Mouse (Mus musculus): ENCODE data around the gene Mtch1. TPM values are rescaled to one million over a fixed set of nuclear protein-coding genes. Genes with fewer than 3 reads are reported as not detected.

The Mtch1 gene
- polyA plus RNA-seq, 1 experiment from 2014 or later: 276 TPM

GRCm38 (mm10) chr17:29292996-29293395, 54.7 kb downstream of the Mtch1 start:
- no peaks in the 10 kb centered on the region for H3K27me3 ChIP-seq (replicated peaks)
- ATAC-seq (ENCODE audit: extremely low read depth, insufficient number of reproducible peaks, low FRiP score, low TSS enrichment): no peak
- H3K4me1 ChIP-seq: peaks cover 5% of the 10 kb centered on the region; the same call in 1 of the 2 replicates
- no peak overlapping the region for H3K27ac ChIP-seq (replicated peaks)
- no peak overlapping the region for H3K9ac ChIP-seq
- no peaks in the 10 kb centered on the region for H3K9me3 ChIP-seq
- no peak overlapping the region for H3K4me3 ChIP-seq
- peaks cover 77% of the 10 kb centered on the region for H3K36me3 ChIP-seq
- H3K4me2 ChIP-seq: no peak overlapping the region
- WGBS: 84% methylated on average over 3 of the region's 3 CpGs

GRCm38 (mm10) chr17:29291793-29292192, 55.9 kb downstream of the Mtch1 start:
- ATAC-seq (ENCODE audit: extremely low read depth, insufficient number of reproducible peaks, low FRiP score, low TSS enrichment): no peak
- Histone ChIP-seq H3K4me1 (no peaks in the 10 kb centered on the region), H3K9ac (no peak overlapping the region), H3K9me3 (no peaks in the 10 kb centered on the region), H3K4me2 (no peak overlapping the region), H3K36me3 (peaks cover 68% of the 10 kb centered on the region), H3K27ac (replicated peaks) (no peak overlapping the region), H3K4me3 (no peak overlapping the region), H3K27me3 (replicated peaks) (no peaks in the 10 kb centered on the region)
- WGBS: 83% methylated on average over 7 of the region's 7 CpGs

- Histone ChIP-seq H3K4me3 (no peak overlapping the region), H3K9ac (no peak overlapping the region), H3K4me1 (no peaks in the 10 kb centered on the region), H3K27ac (replicated peaks) (no peak overlapping the region), H3K9me3 (no peaks in the 10 kb centered on the region), H3K4me2 (no peak overlapping the region), H3K27me3 (replicated peaks) (no peaks in the 10 kb centered on the region), H3K36me3 (peaks cover 64% of the 10 kb centered on the region)
- no peak for ATAC-seq (ENCODE audit: extremely low read depth, insufficient number of reproducible peaks, low FRiP score, low TSS enrichment)
- 76% methylated on average over 21 of the region's 21 CpGs for WGBS
Measured at GRCm38 (mm10) chr17:29282216-29282952, 65.3 kb downstream of the Mtch1 start.

Other genes starting within 250 kb of the Mtch1 start
- 0.18 and 0.35 TPM in 2 replicates for gene Rab44, start 233.8 kb downstream of the Mtch1 start, polyA plus RNA-seq (2015; fragmentation: Nextera tagmentation; extraction: Ambion mirVana)
- 17.4 and 21.0 TPM in 2 replicates for gene Cpne5, start 109.8 kb downstream of the Mtch1 start, polyA plus RNA-seq (2015; fragmentation: Nextera tagmentation; extraction: Ambion mirVana)
- gene Ppil1, start 83.7 kb downstream of the Mtch1 start, polyA plus RNA-seq (2015; fragmentation: Nextera tagmentation; extraction: Ambion mirVana): 106 and 128 TPM in 2 replicates
- 85.0 and 91.9 TPM in 2 replicates for gene BC004004, start 79.1 kb downstream of the Mtch1 start, polyA plus RNA-seq (2015; fragmentation: Nextera tagmentation; extraction: Ambion mirVana)
- gene Pi16, start 30.3 kb downstream of the Mtch1 start, polyA plus RNA-seq (2015; fragmentation: Nextera tagmentation; extraction: Ambion mirVana): 1.9 and 2.4 TPM in 2 replicates
- gene Fgd2, start 13.0 kb upstream of the Mtch1 start, polyA plus RNA-seq (2015; fragmentation: Nextera tagmentation; extraction: Ambion mirVana): 3.4 and 3.8 TPM in 2 replicates
- 19.3 and 20.0 TPM in 2 replicates for gene Pim1, start 142.8 kb upstream of the Mtch1 start, polyA plus RNA-seq (2015; fragmentation: Nextera tagmentation; extraction: Ambion mirVana)
- not detected in 2 replicates for gene Gm17657, start 201.7 kb upstream of the Mtch1 start, polyA plus RNA-seq (2015; fragmentation: Nextera tagmentation; extraction: Ambion mirVana)
- 10.3 and 10.7 TPM in 2 replicates for gene Tbc1d22b, start 201.9 kb upstream of the Mtch1 start, polyA plus RNA-seq (2015; fragmentation: Nextera tagmentation; extraction: Ambion mirVana)
- 0.59 and 0.89 TPM in 2 replicates for gene Tmem217, start 204.5 kb upstream of the Mtch1 start, polyA plus RNA-seq (2015; fragmentation: Nextera tagmentation; extraction: Ambion mirVana)